Mouse (Mus musculus) G1E (cell line): ENCODE measurements at regions not wholly inside any gene's neighbourhood (a gene's known extent, or its start where the extent isn't known, plus 50 kb on each side); places are given as distances from the start of the nearest gene placed in this dataset.

Source experiments
- ATAC-seq: 2 replicates; pipeline ENCODE4 v1.8.0; 2016; ENCODE audit warnings: mild to moderate bottlenecking; ENCODE audit not compliant: insufficient number of reproducible peaks, poor library complexity, low FRiP score, severe bottlenecking; ENCODE audit errors: extremely low read depth
- DNase-seq: peaks from one replicate; pipeline ENCODE4 v3.0.0; 2012; ENCODE audit warnings: low spot score
- H3K27me3 ChIP-seq: 2 replicates; pipeline ENCODE4 v1.6.1; 2012; ENCODE audit warnings: mild to moderate bottlenecking, low read length, inconsistent platforms; ENCODE audit not compliant: insufficient read depth
- H3K36me3 ChIP-seq: replicated peaks from 2 replicates; pipeline ENCODE3; 2012; ENCODE audit warnings: mild to moderate bottlenecking, inconsistent platforms
- H3K4me1 ChIP-seq: 2 replicates; pipeline ENCODE4 v1.6.1; 2012; ENCODE audit warnings: low read depth, low read length, inconsistent platforms, mixed read lengths; ENCODE audit not compliant: insufficient read depth
- H3K4me3 ChIP-seq: 2 replicates; pipeline ENCODE4 v1.5.1; 2012; ENCODE audit warnings: low read depth, mild to moderate bottlenecking, inconsistent platforms, low read length, moderate library complexity, mixed read lengths
- H3K9me3 ChIP-seq: replicated peaks from 2 replicates; pipeline ENCODE4 v1.6.1; 2012; ENCODE audit warnings: inconsistent platforms
- CTCF ChIP-seq: IDR thresholded peaks from 2 replicates; pipeline ENCODE4 v1.5.1; 2012; ENCODE audit warnings: low read depth, low read length, inconsistent platforms, mixed read lengths
- GATA1 ChIP-seq: IDR thresholded peaks from 2 replicates; pipeline ENCODE4 v1.6.1; 2012; ENCODE audit warnings: borderline replicate concordance, low read length, inconsistent platforms, mixed read lengths
- GATA2 ChIP-seq: IDR thresholded peaks from 2 replicates; pipeline ENCODE4 v1.6.1; 2012; ENCODE audit warnings: low read depth, low read length, inconsistent platforms, borderline replicate concordance
- POLR2AphosphoS5 ChIP-seq: IDR thresholded peaks from 2 replicates; pipeline ENCODE4 v1.6.1; 2012; ENCODE audit warnings: low read depth, low read length, inconsistent platforms; ENCODE audit not compliant: insufficient replicate concordance
- TAL1 ChIP-seq: conservative IDR thresholded peaks from 2 replicates; pipeline ENCODE4 v1.6.1; 2012; ENCODE audit warnings: low read depth, low read length, inconsistent platforms, mixed read lengths

DNA sequence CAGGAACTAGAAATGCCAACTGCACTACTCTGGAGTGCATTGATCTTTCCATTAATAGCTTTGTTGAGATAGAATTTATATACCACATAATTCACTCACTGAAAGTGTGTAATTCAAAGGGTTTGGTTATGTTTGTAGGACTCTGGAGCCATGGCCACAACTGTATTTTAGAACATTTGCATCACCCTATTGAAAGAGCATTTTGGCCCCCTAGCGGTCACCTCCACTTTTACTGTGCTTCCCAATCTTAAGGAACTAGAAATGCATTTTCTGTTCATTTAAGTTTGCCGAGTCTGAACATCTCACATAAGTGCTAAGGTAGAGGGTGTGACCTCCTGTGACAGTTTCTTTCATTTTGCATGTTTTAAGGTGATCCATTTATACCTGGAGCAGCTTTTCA is 228.0 kb upstream of the Fam98a start:
- Histone ChIP-seq H3K27me3 (no peaks in the 10 kb centered on the region), H3K36me3 (no peaks in the 10 kb centered on the region), H3K9me3 (peaks cover 3% of the 10 kb centered on the region; the same call in 1 of the 2 replicates), H3K4me1 (no peaks in the 10 kb centered on the region), H3K4me3 (no peak overlapping the region)
- TF ChIP-seq TAL1 (no peak), GATA2 (no peak), POLR2AphosphoS5 (no peak), CTCF (no peak), GATA1 (no peak)
- ATAC-seq: no peak
- no peak for DNase-seq

DNA sequence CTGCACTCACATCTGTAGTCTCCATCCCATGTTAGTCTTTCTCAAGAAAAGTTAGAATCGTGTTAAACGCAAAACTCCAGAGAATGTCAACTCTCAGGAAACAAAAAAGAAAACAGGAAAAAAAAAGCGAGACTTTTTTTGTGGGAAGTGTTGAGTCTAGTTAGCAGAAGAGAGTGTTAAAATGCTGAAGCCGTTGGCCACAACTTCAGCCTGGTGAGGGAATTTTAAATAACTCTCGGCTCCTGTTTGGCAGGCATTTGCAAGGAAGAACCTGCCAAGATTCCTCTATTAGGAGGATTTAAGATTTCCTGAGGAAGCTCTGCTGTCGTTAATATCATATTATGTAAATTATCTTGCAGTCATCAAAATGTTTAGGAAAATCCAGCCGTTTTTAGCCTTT is 224.9 kb upstream of the Fam98a start:
- no peaks in the 10 kb centered on the region for H3K4me1 ChIP-seq
- peaks cover 4% of the 10 kb centered on the region; the same call in 1 of the 2 replicates for H3K9me3 ChIP-seq
- ATAC-seq: no peak
- no peak overlapping the region for H3K4me3 ChIP-seq
- no peak for DNase-seq
- no peaks in the 10 kb centered on the region for H3K27me3 ChIP-seq
- TF ChIP-seq GATA2 (no peak), CTCF (no peak), GATA1 (no peak), POLR2AphosphoS5 (no peak), TAL1 (no peak)
- no peaks in the 10 kb centered on the region for H3K36me3 ChIP-seq

- TF ChIP-seq TAL1: no peak
- no peak for TF ChIP-seq CTCF
- TF ChIP-seq POLR2AphosphoS5: no peak
- TF ChIP-seq GATA1: no peak
- no peak for TF ChIP-seq GATA2
- ATAC-seq (no peak), DNase-seq (no peak)
- H3K9me3 ChIP-seq: peaks cover 6% of the 10 kb centered on the region; the same call in 1 of the 2 replicates
- no peaks in the 10 kb centered on the region for H3K4me1 ChIP-seq
- H3K27me3 ChIP-seq: no peaks in the 10 kb centered on the region
- H3K36me3 ChIP-seq: no peaks in the 10 kb centered on the region
- no peak overlapping the region for H3K4me3 ChIP-seq
Measured at GRCm38 (mm10) chr17:75775518-75775917, 223.8 kb upstream of the Fam98a start.

DNA sequence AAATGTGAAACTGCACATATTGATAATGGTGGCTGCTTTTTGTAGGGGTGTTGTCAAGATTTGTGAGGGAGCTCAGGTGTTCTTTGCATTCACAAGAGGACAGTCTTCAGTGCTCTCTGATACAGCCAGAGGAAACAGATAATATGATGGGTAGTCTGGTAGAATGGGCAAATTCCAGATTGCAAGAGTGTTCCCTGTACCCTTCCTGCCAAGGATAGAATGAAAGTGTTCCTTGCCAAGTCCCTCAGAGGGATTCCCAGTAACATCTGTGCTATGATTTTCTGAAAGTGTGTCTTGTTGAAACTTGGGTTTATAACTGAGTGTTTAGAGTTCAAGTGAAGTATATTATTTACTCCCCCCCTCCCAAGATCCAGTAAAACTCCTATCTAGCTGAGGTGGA is 221.1 kb upstream of the Fam98a start:
- ATAC-seq (no peak), DNase-seq (no peak)
- TF ChIP-seq GATA2 (no peak), GATA1 (no peak), TAL1 (no peak), POLR2AphosphoS5 (no peak), CTCF (no peak)
- Histone ChIP-seq H3K4me1 (no peaks in the 10 kb centered on the region), H3K4me3 (no peak overlapping the region), H3K9me3 (peaks cover 19% of the 10 kb centered on the region), H3K36me3 (no peaks in the 10 kb centered on the region), H3K27me3 (no peaks in the 10 kb centered on the region)

GRCm38 (mm10) chr17:75768654-75769053 is 216.9 kb upstream of the Fam98a start:
- no peak for ATAC-seq
- H3K4me3 ChIP-seq: no peak overlapping the region
- no peak for TF ChIP-seq POLR2AphosphoS5
- no peak for TF ChIP-seq TAL1
- TF ChIP-seq GATA1: no peak
- no peak for TF ChIP-seq CTCF
- no peak for TF ChIP-seq GATA2

DNA sequence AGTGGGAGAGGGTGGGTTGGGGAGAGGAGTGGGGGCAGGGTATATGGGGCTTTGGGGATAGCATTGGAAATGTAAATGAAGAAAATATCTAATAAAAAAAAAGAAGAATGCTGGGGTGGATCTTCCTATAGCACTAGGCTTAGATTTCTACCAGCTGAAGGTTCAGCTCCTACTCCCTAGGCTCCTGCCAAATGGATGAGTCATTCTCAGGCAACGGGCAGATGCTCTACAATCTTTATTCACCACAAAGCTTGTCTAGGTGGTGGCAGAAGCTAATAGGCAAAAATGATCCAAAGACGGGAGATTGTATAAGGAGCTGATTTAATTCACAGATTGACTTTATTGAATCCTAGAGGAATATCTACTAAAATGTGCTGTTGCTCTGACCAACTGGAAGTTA is 211.6 kb upstream of the Fam98a start:
- no peaks in the 10 kb centered on the region for H3K27me3 ChIP-seq
- H3K9me3 ChIP-seq: peaks cover 2% of the 10 kb centered on the region
- H3K36me3 ChIP-seq: no peaks in the 10 kb centered on the region
- ATAC-seq (no peak), DNase-seq (no peak)
- no peaks in the 10 kb centered on the region for H3K4me1 ChIP-seq
- H3K4me3 ChIP-seq: no peak overlapping the region
- TF ChIP-seq TAL1 (no peak), POLR2AphosphoS5 (no peak), GATA1 (no peak), GATA2 (no peak)

More at GRCm38 (mm10) chr17:75768654-75769053, 216.9 kb upstream of the Fam98a start:
- no peaks in the 10 kb centered on the region for H3K36me3 ChIP-seq
- no peaks in the 10 kb centered on the region for H3K27me3 ChIP-seq
- peaks cover 15% of the 10 kb centered on the region for H3K9me3 ChIP-seq
- DNase-seq: no peak
- no peaks in the 10 kb centered on the region for H3K4me1 ChIP-seq

DNA sequence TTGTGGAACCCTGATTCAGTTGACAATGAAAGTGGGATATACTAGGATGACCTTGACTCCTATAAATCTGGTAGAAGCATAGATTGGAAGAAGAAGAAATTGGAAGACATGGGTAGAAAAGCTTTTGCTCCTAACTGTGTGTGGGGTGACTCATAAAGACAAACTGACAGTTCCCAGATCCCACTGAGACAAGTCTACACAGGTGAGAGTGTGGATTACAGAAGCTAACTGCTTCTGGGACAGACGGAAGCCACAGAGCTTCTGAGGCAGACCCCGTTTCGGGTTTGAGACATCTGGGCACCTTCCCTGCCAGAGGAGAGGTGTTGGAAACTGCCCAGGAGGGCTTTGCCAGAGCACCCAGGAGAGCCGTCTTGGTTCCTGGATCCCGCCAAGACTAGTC is 204.7 kb upstream of the Fam98a start:
- no peak for TF ChIP-seq TAL1
- TF ChIP-seq POLR2AphosphoS5: no peak
- no peak for TF ChIP-seq GATA1
- TF ChIP-seq CTCF: no peak
- TF ChIP-seq GATA2: no peak

More for the DNA sequence above, 204.7 kb upstream of the Fam98a start:
- ATAC-seq (no peak), DNase-seq (no peak)
- Histone ChIP-seq H3K4me1 (no peaks in the 10 kb centered on the region), H3K36me3 (no peaks in the 10 kb centered on the region), H3K9me3 (peaks cover 7% of the 10 kb centered on the region), H3K27me3 (no peaks in the 10 kb centered on the region), H3K4me3 (no peak overlapping the region)
